Mouse (Mus musculus) adrenal gland, postnatal 25 days (tissue): ENCODE data around the gene Bak1. TPM values are rescaled to one million over a fixed set of nuclear protein-coding genes. Genes with fewer than 3 reads are reported as not detected.

Experiments used
- DNase-seq: peaks from one replicate; pipeline ENCODE4 v3.0.0; 2021; ENCODE audit warnings: mixed read lengths
- total RNA-seq: library from RNA; stranded (reverse); gene quantifications from 2 replicates; pipeline ENCODE4 v1.2.3, GENCODE M21; 2021

Gene Bak1
- total RNA-seq, 1 experiment from 2014 or later: 43.8 TPM

DNA sequence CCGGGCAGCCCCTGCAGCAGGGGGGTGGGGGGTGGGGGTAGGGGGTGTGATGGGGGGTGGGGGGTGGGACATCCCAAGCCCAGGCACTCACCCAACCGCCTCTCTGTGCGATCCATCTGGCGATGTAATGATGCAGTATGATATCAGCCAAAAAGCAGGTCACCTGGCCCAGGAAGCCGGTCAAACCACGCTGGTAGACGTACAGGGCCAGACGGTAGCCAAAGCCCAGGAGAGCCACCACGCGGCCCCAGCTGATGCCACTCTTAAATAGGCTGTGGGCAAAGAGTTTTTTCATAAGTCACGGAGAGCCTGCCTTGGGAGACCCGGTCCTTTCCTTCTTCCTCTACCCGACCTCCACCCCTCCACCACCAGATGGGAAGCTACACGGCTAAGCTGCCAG is 7.7 kb downstream of the Bak1 start:
- DNase-seq: no peak

DNA sequence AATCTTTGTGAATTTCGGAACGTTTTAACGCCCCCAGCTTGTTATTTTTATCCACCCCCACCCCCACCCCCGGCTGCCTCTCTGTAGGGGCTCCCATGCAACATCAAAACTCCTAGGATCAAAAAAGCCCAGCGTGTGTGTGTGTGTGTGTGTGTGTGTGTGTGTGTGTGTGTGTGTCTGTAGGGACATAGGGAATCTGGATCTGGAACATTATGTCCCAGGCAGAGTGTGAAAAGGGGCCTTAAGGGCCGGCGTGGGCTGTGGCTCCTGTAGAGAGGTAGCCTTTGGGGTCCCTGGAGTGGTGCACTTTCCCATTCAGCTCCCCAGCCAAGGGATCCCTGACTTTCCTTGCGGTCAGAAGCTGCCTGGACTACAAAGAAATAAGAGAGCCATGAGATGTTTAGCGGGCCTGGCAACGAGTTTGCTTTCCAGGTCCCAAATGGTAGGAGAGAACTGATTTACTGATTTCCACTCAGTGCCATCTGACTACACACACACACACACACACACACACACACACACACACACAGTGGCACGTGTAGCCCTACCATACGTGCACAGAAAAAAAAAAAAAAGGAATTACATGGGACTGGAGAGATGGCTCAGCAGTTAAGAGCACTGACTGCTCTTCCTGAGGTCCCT is 10.1 kb downstream of the Bak1 start:
- DNase-seq: no peak

- DNase-seq: peak; percentile 88
Measured at GRCm38 (mm10) chr17:27017564-27018499, 11.0 kb downstream of the Bak1 start.

DNA sequence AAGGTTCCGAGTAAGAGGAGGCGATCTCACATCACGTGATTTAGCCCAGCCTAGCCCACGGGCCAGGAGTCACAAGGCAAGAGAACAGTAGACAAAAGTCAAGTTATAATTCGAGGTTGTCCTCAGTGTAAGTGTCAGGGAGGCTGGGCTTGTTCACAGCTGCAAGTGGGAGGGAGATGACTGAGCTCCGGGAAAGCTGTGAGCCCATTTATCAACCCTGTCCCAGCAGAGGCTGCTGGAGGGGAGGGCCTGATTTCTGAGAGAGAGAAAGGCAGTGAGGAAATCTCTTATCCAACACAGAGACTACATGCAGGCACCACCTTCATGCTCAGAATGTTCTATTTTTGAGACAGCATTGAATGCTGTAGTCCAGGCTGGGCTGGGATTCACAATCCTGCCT is 15.9 kb downstream of the Bak1 start:
- no peak for DNase-seq

GRCm38 (mm10) chr17:27011998-27012672 is 16.7 kb downstream of the Bak1 start:
- DNase-seq: no peak

DNA sequence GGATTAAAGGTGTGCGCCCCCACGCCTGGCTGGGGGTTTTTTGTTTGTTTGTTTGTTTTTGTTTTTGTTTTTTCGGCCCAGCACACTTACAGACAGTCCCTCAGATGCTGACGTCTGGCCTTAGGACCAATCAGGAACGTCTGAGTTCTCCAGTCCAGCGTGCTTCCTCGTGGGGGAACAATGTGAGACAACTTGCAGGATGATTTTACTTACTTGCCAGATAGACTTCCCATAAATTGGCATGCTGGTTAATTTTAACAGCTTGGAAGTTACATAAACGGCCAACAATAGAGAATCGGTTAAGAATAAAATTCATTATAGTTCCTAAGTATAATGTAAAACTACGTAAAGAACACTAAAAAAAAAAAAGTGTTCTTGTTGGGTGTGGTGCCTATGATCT is 17.6 kb downstream of the Bak1 start:
- no peak for DNase-seq

DNA sequence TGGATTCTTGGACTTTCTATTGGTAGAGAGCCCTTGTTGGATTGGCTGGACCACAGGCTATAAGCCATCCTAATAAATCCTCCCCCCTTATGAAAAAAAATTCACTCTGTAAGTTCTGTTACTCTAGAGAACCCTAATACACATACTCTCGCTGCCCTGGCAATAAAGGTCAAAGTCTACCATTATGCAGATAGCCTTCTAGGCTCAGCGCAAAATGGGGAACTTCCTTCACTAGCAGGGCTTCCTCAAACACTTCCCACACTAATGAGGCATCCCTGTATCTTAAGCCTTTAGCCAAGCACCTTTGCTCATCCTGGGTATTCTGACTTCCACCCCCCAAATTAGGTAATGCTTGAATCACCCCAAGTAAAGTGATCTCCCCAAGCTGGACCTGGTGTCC is 20.5 kb downstream of the Bak1 start:
- no peak for DNase-seq

DNA sequence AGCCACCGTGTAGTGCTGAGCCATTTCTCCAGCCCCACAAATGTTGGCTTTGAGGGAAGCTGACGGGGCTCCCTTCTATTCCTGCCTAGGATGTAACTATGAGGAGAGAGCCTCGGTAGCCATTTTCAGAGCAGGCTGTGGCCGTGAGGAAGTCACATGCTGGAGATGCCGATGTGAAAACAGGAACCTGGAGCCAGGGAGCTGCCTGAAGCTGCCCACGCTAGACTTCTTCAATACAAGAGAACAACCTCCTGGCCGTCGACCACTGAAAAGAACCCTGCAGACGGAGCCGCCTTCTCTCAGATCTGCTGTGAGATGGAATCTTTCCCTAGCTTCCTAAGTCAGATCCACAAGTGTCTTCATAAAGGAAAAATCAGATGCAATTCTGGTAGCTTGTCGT is 23.2 kb downstream of the Bak1 start:
- DNase-seq: no peak

DNA sequence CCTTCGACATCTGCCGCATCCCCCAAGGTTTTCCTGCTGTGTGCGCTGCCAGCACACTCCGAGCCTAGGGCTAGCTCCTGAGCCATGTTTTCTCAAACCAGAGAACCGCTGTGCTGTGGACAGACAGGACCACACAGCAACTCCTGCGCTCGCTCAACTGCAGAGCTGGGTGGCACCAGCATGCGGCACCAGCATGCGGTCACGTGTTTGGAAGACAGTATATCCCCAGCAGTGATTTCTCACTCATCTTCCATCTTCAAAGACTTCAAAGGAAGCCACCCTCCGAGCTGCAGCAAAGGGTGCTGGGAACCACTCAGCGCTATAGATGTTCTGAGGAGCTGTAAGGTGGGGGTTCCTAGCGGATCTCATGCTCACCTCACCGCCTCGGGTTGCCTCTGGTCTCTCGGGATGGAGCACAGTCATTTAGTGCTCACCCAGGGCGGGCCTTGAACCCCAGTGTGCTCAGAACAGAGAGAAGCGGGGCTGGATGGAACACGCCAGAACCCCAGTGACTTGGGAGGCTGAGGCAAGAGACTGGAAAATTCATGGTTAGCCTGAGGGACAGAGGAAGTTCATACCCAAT is 23.8 kb downstream of the Bak1 start:
- no peak for DNase-seq

GRCm38 (mm10) chr17:27004431-27004830 is 24.4 kb downstream of the Bak1 start:
- DNase-seq: peak; percentile 60

DNA sequence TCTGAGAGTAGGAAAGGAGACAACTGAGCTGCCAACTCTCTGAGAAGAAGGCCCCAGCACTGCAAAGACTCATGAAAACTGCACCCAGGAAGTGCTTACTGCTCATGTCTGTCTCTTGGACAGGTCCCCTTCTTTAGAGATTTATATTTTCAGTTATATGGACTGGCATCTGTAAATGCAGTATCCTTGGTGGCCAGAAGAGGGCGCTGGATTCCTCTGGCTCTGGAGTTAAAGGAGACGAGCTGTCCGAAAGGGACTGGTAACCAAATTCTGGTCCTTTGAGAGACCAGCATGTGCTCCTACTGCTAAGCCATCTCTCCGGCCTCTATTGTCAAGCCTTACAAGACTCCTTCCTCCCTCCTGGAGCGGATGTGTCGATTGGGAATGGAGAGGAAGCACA is 26.9 kb downstream of the Bak1 start:
- no peak for DNase-seq

DNA sequence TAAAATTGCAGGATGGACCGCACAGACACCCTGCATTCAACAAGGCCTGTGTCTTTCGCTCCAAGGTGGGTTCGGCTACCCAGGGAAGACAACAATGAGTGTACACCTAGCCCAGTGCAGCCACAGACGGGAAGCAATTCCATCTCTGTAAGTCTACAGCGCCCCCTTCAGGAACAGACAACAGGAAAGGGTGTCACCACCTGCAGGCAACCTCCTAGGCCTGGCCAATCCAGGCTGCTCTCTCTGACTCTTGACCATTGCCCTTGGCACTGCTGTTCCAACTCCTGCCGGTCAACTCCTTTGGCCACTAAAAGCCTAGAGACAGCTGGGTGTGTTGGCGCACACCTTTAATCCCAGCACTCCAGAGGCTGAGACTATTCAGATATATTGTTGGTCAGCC is 27.7 kb downstream of the Bak1 start:
- DNase-seq: no peak

- DNase-seq: no peak
Measured at GRCm38 (mm10) chr17:26999996-27000395, 28.8 kb downstream of the Bak1 start.

DNA sequence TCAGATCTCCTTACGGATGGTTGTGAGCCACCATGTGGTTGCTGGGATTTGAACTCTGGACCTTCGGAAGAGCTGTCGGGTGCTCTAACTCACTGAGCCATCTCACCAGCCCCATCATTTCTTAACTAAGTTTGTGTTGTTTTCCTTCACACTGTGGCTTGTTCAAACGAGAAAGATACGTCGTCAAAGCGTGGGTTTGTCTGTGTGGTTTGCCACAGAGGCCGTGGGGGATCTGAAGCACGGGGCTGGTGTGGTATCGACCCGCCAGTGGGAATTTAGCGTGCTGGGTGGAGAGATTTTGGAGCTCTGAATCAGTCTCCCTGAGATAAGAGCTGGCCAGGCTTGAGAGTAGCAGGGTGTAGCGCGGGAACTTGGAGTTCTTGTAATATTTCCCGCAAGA is 30.5 kb downstream of the Bak1 start:
- DNase-seq: no peak

GRCm38 (mm10) chr17:26997661-26998060 is 31.1 kb downstream of the Bak1 start:
- DNase-seq: no peak

DNA sequence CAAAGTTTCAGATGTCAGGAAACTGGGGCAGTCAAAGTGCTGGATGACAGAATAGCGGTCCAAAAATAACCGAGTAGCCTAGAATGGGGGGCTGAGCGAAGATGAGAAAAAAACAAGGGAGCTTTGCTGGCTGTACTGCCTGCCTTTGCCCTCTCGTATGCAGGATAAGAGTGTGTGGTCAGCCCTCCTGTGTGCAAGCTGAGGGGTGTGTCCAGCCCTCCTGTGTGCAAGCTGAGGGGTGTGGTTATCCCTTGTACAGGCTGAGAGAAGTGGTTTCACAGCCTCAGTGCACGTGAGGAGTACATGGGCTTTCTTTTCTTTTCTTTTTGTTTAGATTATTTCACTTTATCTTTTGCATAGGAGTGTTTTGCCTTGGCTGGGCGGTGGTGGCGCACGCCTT is 33.2 kb downstream of the Bak1 start:
- no peak for DNase-seq

GRCm38 (mm10) chr17:26995006-26995405 is 33.8 kb downstream of the Bak1 start:
- no peak for DNase-seq

DNA sequence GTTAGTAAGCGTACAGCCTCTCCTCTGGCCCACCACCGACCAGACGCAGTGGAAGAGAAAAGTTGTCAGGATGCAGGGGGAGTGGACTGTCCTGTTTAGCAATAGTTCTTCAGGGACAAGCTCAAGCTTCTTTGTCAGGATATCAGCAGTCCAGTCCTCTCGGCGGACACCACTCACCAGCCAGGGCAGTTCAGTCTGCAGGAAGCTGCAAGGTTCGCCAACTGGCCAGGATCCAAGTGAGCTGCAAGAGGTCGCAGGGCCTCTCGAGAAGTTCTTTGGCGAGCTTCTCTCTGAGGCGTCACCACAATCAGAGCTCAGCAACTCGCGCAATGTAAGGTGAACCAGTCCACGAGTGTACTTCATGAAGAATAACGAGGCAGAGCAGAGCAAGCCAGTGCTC is 34.4 kb downstream of the Bak1 start:
- peak; percentile 70 for DNase-seq

GRCm38 (mm10) chr17:26990521-26990920 is 38.3 kb downstream of the Bak1 start:
- no peak for DNase-seq

DNA sequence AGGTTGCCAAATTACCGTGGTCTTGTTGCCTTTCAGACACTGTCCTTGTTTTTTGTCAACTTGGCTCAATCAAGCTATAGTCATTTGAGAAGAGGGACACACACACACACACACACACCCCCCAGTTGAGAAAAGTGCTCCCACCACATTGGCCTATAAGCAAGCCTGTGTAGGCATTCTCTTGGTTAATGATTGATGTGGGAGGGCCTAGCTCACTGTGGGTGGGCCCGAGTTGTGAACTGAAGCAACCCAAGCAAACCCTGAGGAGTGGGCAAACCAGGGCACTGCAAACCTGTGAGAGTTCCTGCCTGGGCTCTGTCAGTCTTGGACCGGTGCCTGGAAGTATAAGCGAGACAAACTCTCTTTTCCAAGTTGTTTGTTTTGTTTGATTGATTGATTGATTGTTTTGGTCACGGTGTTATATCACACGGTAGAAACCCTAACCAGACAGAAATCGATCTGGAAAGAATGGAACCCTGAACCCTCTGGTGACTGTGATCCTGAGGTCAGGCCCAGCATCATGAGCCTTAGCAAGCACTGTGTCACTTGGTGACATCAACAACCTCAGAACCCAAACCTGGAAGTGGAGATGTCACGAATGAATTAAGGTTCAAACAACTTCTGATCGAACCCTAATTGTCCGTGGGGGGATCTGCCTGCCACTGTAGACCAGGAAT is 43.2 kb downstream of the Bak1 start:
- DNase-seq: no peak

- DNase-seq: no peak
Measured at GRCm38 (mm10) chr17:26983382-26983781, 45.4 kb downstream of the Bak1 start.

DNA sequence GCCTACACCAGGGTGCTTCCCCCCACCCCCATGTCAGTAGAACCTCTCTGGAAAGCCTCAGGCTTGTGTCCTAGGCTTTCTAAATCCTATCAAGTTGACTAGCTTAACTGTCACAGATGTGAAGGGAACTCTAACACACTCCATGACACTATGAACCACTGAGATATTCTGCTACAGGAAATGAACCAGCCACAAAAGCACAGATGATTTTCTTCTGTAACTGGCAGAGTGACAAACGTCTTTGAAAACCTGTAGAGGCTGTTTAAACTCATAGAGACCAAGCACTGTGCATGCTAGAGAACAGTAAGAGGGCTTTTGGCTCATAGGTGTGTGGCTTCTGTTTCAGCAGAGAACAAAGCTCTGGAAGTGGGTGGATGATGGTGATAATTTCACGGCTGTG is 47.8 kb downstream of the Bak1 start:
- no peak for DNase-seq
